Mouse (Mus musculus): ENCODE measurements around the gene Kifap3. TPM values are rescaled to one million over a fixed set of nuclear protein-coding genes. Genes with fewer than 3 reads are reported as not detected.
"Not testable (repeated sequence)": the region's sequence is repeated elsewhere in the genome, so short reads cannot be mapped to it uniquely, and the experiment has no call there.

Kifap3 gene
- polyA plus RNA-seq (2014; fragmentation: Nextera tagmentation; extraction: Ambion mirVana), result 31.7 and 36.8 TPM in 2 replicates

DNA sequence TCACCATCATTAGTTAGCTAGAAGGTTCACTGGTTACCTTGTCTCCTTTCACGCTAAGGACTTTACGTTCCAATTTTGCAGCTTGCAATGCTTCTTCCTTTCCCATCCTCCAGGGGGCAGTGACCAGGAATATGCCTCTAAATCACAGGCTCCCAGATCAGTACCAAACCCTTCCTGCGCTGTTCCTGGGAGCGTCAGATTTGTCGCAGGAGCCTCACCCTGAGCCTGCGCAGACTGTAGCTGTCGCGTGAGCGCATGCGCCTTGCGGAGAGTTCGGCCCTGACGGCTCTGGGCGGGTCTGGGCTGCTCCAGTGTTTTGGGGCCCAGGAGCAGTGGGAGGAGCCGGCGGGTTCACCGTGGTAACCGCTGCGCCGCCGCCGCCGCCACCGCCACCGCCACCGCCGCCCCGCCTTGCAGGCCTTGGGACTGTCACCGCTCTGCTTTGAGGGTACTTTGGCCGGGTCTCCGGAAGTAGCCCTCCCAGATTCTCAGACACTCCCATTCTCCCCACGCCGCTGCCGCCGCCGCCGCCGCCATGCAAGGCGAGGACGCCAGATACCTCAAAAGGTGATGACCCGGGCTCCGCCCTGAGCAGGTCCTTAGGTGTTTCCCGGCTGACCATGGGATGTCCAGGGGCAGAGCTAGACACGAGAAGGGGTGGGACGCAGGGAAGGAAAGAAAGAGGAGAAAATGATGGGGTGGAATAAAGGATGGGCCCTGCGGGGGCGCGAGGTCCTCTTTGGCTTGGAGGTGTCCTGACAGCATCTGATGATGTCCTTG is at the start of gene Kifap3:
Gene Kifap3, plus strand, starts transcription at position 248 of the 780 bp plus-strand sequence.
- Histone ChIP-seq H3K27me3 (ENCODE audit: control insufficient read depth, insufficient read depth, low read length) (no peaks in the 10 kb centered on the region), H3K4me3 (ENCODE audit: low read length) (peak within 1 kb of the TSS; percentile 82), H3K9ac (ENCODE audit: low read depth, low read length) (peak within 1 kb of the TSS; percentile 64), H3K36me3 (ENCODE audit: control insufficient read depth, insufficient read depth, low read length) (peaks cover 5% of the 10 kb centered on the region), H3K4me2 (replicated peaks; ENCODE audit: low read depth, low read length) (peak within 1 kb of the TSS; percentile 44), H3K4me1 (ENCODE audit: control insufficient read depth, insufficient read depth, low read length) (no peaks in the 10 kb centered on the region), H3K27ac (ENCODE audit: low read depth, low read length) (no peak within 1 kb of the TSS; the same call in 1 of the 2 replicates), H3K9me3 (ENCODE audit: control insufficient read depth, low read length) (no peaks in the 10 kb centered on the region)
- 1% methylated on average over 47 of the region's 48 CpGs for WGBS
- ATAC-seq (ENCODE audit: low FRiP score, low TSS enrichment), result peak; percentile 100

DNA sequence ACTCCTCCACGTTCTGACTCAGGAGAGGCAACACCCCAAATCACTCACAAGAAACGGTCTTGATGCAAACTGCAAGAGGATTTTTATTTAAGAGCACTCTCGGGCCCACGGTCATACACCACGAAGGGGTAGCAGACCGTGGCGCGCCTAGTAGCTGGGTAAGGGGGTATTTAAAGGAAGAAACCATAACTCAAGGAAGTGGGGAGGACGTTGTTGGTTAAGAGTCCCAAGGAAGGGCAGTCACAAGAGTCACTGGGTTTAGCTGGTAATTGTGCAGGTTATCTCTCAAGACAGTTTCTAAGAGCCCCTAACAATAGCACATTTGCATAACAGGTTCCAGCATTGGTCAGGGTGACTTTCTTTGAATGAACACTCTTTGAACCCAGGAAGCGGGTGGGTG is 48.2 kb upstream of the Kifap3 start:
- not testable (repeated sequence) for H3K4me2 ChIP-seq (replicated peaks; ENCODE audit: low read depth, low read length); ATAC-seq (ENCODE audit: low FRiP score, low TSS enrichment)
- 94% methylated on average over 10 of the region's 10 CpGs for WGBS

DNA sequence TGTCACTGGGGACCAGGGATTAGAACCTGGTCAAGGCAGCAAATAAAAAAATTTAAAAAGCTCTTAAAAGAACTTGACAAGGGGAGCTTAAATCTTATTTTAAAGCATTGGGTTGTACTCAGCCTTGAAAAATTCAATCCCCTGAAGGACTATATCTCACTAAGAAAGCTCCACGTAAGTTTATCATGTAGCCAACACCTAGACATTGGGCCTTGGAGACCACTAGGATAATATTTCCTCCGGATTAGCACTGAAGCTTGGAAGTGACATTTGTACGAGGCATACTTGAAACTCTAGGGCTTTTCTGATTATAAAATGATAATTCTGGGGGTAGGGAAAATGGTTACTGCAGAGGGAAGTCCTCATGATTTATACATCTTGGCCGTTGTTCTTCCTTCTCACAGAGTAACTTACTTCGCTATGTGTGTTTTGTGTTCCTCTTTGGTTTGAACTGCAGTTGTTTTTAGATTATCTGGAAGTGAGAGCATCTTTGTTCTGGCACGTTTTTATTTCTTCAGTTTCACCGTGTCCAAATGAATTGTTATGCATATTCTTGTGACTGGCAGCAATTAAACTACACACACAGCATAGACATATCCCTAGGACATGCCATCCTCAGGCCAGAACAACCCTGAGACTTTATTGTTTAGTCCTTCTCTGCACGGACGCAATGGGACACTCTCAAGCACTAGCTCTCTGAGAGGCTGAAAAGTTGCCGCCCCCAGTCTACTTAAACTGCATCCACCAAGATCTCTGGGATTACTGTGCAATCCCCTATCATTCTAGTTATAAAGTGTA is 42.7 kb upstream of the Kifap3 start:
- 58% methylated on average over 10 of the region's 10 CpGs for WGBS
- Histone ChIP-seq H3K4me1 (ENCODE audit: control insufficient read depth, insufficient read depth, low read length) (no peaks in the 10 kb centered on the region), H3K27me3 (ENCODE audit: control insufficient read depth, insufficient read depth, low read length) (no peaks in the 10 kb centered on the region), H3K4me3 (ENCODE audit: low read length) (no peak overlapping the region), H3K27ac (ENCODE audit: low read depth, low read length) (no peak overlapping the region), H3K4me2 (replicated peaks; ENCODE audit: low read depth, low read length) (no peak overlapping the region), H3K36me3 (ENCODE audit: control insufficient read depth, insufficient read depth, low read length) (no peaks in the 10 kb centered on the region), H3K9ac (ENCODE audit: low read depth, low read length) (no peak overlapping the region), H3K9me3 (ENCODE audit: control insufficient read depth, low read length) (0 out of 2 replicates have a peak, but pooled peaks cover 2% of the 10 kb centered on the region)
- ATAC-seq (ENCODE audit: low FRiP score, low TSS enrichment), result peak; percentile 24; the same call in 1 of the 2 replicates

More for the DNA sequence above, 48.2 kb upstream of the Kifap3 start:
- not testable (repeated sequence) for H3K9me3 ChIP-seq (ENCODE audit: control insufficient read depth, low read length); H3K27me3 ChIP-seq (ENCODE audit: control insufficient read depth, insufficient read depth, low read length); H3K36me3 ChIP-seq (ENCODE audit: control insufficient read depth, insufficient read depth, low read length); H3K27ac ChIP-seq (ENCODE audit: low read depth, low read length); H3K9ac ChIP-seq (ENCODE audit: low read depth, low read length); H3K4me1 ChIP-seq (ENCODE audit: control insufficient read depth, insufficient read depth, low read length); H3K4me3 ChIP-seq (ENCODE audit: low read length)

GRCm38 (mm10) chr1:163737239-163737533 is 42.2 kb upstream of the Kifap3 start:
- H3K27ac ChIP-seq (ENCODE audit: low read depth, low read length), result no peak overlapping the region
- WGBS, result 15% methylated on average over 1 of the region's 1 CpGs
- H3K27me3 ChIP-seq (ENCODE audit: control insufficient read depth, insufficient read depth, low read length), result no peaks in the 10 kb centered on the region
- no peaks in the 10 kb centered on the region for H3K4me1 ChIP-seq (ENCODE audit: control insufficient read depth, insufficient read depth, low read length)
- H3K4me2 ChIP-seq (replicated peaks; ENCODE audit: low read depth, low read length), result no peak overlapping the region
- H3K9ac ChIP-seq (ENCODE audit: low read depth, low read length), result no peak overlapping the region
- peak; percentile 68; the same call in 1 of the 2 replicates for ATAC-seq (ENCODE audit: low FRiP score, low TSS enrichment)
- no peaks in the 10 kb centered on the region for H3K9me3 ChIP-seq (ENCODE audit: control insufficient read depth, low read length)
- no peaks in the 10 kb centered on the region for H3K36me3 ChIP-seq (ENCODE audit: control insufficient read depth, insufficient read depth, low read length)
- H3K4me3 ChIP-seq (ENCODE audit: low read length), result no peak overlapping the region

GRCm38 (mm10) chr1:163751360-163751992 is 27.9 kb upstream of the Kifap3 start:
- Histone ChIP-seq H3K27ac (ENCODE audit: low read depth, low read length) (no peak overlapping the region), H3K36me3 (ENCODE audit: control insufficient read depth, insufficient read depth, low read length) (no peaks in the 10 kb centered on the region), H3K4me1 (ENCODE audit: control insufficient read depth, insufficient read depth, low read length) (no peaks in the 10 kb centered on the region), H3K9ac (ENCODE audit: low read depth, low read length) (no peak overlapping the region), H3K4me2 (replicated peaks; ENCODE audit: low read depth, low read length) (no peak overlapping the region), H3K27me3 (ENCODE audit: control insufficient read depth, insufficient read depth, low read length) (no peaks in the 10 kb centered on the region), H3K4me3 (ENCODE audit: low read length) (no peak overlapping the region), H3K9me3 (ENCODE audit: control insufficient read depth, low read length) (no peaks in the 10 kb centered on the region)
- WGBS, result 63% methylated on average over 4 of the region's 4 CpGs
- ATAC-seq (ENCODE audit: low FRiP score, low TSS enrichment), result no peak

DNA sequence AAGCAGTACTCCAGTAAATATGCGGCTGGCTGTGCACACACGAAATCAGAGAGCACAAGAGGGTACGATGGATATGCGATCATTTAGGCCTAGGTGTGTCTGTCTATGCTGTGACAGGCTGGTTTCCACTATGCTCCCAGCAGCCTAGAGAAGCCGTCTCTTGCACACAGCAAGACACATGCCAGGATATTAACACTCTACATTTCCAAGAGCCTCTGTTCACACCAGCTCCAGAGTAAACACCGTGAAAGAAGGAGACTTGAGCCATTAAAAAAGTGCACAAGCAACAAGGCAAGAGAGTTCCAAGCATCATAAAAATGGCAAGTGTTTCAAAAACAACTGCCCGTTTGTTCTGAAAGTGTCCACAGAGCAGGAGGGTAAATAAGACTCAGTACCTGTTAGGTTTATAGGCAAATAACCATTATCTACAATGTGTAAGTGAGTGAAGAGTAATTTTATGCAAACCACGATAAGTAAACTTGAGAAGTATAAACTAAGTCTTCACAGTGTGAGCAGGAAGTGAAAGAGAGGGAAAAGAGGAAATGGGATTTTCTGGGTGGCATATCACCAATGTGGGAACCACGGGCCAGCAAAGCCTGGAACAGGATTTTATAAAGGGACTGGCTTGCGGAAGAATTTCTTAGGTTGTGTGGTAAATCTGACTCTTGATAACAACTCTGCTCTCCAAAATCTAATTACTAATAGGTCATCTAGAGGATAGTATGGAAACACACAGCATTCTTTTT is 21.7 kb upstream of the Kifap3 start:
- WGBS, result 64% methylated on average over 10 of the region's 10 CpGs
- H3K4me2 ChIP-seq (replicated peaks; ENCODE audit: low read depth, low read length), result no peak overlapping the region
- no peak overlapping the region for H3K27ac ChIP-seq (ENCODE audit: low read depth, low read length)
- H3K9ac ChIP-seq (ENCODE audit: low read depth, low read length), result no peak overlapping the region
- no peak overlapping the region for H3K4me3 ChIP-seq (ENCODE audit: low read length)
- no peaks in the 10 kb centered on the region for H3K9me3 ChIP-seq (ENCODE audit: control insufficient read depth, low read length)
- no peaks in the 10 kb centered on the region for H3K36me3 ChIP-seq (ENCODE audit: control insufficient read depth, insufficient read depth, low read length)
- H3K4me1 ChIP-seq (ENCODE audit: control insufficient read depth, insufficient read depth, low read length), result no peaks in the 10 kb centered on the region
- no peaks in the 10 kb centered on the region for H3K27me3 ChIP-seq (ENCODE audit: control insufficient read depth, insufficient read depth, low read length)
- ATAC-seq (ENCODE audit: low FRiP score, low TSS enrichment), result no peak

- H3K4me3 ChIP-seq (ENCODE audit: low read length); H3K9me3 ChIP-seq (ENCODE audit: control insufficient read depth, low read length); H3K9ac ChIP-seq (ENCODE audit: low read depth, low read length); H3K36me3 ChIP-seq (ENCODE audit: control insufficient read depth, insufficient read depth, low read length); H3K27me3 ChIP-seq (ENCODE audit: control insufficient read depth, insufficient read depth, low read length); H3K27ac ChIP-seq (ENCODE audit: low read depth, low read length); H3K4me2 ChIP-seq (replicated peaks; ENCODE audit: low read depth, low read length); H3K4me1 ChIP-seq (ENCODE audit: control insufficient read depth, insufficient read depth, low read length); ATAC-seq (ENCODE audit: low FRiP score, low TSS enrichment): not testable (repeated sequence)
- WGBS, result 96% methylated on average over 8 of the region's 11 CpGs
These were observed 4.2 kb downstream of the Kifap3 start for GRCm38 (mm10) chr1:163783577-163783976.

DNA sequence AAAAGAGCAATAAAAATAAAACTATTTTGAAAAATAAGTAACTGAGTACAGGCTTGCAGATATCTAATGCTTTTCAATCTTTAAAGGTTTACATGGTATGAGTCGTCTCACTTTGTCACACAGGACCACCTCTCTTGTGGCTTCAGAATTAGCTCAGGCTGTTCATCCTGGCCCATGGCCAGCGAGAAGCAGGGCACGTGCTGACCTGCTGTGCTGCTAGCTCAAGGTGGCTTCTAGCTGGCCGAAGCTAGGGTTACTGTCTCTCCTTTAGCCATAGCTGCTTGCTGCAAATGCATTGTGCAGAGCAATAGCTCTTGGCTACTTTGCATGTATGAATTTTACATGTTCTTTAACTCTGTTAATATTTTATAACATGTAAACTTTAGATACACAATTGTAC is 42.0 kb downstream of the Kifap3 start:
- Histone ChIP-seq H3K9ac (ENCODE audit: low read depth, low read length) (no peak overlapping the region), H3K4me3 (ENCODE audit: low read length) (no peak overlapping the region), H3K4me1 (ENCODE audit: control insufficient read depth, insufficient read depth, low read length) (no peaks in the 10 kb centered on the region), H3K36me3 (ENCODE audit: control insufficient read depth, insufficient read depth, low read length) (no peaks in the 10 kb centered on the region), H3K27me3 (ENCODE audit: control insufficient read depth, insufficient read depth, low read length) (no peaks in the 10 kb centered on the region), H3K27ac (ENCODE audit: low read depth, low read length) (no peak overlapping the region), H3K9me3 (ENCODE audit: control insufficient read depth, low read length) (no peaks in the 10 kb centered on the region), H3K4me2 (replicated peaks; ENCODE audit: low read depth, low read length) (no peak overlapping the region)
- ATAC-seq (ENCODE audit: low FRiP score, low TSS enrichment), result no peak
- WGBS, result 87% methylated on average over 4 of the region's 4 CpGs

Data from kidney, embryonic 14.5 days (tissue).